Mouse (Mus musculus) adrenal gland, postnatal 25 days (tissue): ENCODE data around the gene Ldlr. TPM values are rescaled to one million over a fixed set of nuclear protein-coding genes. Genes with fewer than 3 reads are reported as not detected.
"Not testable (repeated sequence)": the region's sequence is repeated elsewhere in the genome, so short reads cannot be mapped to it uniquely, and the experiment has no call there.

Source experiments
- DNase-seq: peaks from one replicate; pipeline ENCODE4 v3.0.0; 2021; ENCODE audit warnings: mixed read lengths
- total RNA-seq: library from RNA; stranded (reverse); gene quantifications from 2 replicates; pipeline ENCODE4 v1.2.3, GENCODE M21; 2021

Gene Ldlr
- total RNA-seq, 1 experiment from 2014 or later = 126 TPM

- no peak for DNase-seq
Observed at GRCm38 (mm10) chr9:21788234-21788633, 65.0 kb downstream of the Ldlr start.

- peak; percentile 86 for DNase-seq
Observed at GRCm38 (mm10) chr9:21791861-21792260, 68.6 kb downstream of the Ldlr start.

- peak; percentile 50 for DNase-seq
Observed at GRCm38 (mm10) chr9:21792644-21793043, 69.4 kb downstream of the Ldlr start.

DNA sequence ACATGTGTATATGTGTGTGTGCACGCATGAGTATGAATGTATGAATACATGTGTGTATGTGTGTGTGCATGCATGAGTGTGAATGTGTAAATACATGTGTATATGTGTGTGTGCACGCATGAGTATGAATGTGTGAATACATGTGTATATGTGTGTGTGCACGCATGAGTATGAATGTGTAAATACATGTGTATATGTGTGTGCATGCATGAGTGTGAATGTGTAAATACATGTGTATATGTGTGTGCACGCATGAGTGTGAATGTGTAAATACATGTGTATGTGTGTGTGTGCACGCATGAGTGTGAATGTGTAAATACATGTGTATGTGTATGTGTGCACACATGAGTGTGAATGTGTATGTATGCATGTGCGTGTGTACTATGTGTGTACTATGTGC is 70.2 kb downstream of the Ldlr start:
- DNase-seq = not testable (repeated sequence)

DNA sequence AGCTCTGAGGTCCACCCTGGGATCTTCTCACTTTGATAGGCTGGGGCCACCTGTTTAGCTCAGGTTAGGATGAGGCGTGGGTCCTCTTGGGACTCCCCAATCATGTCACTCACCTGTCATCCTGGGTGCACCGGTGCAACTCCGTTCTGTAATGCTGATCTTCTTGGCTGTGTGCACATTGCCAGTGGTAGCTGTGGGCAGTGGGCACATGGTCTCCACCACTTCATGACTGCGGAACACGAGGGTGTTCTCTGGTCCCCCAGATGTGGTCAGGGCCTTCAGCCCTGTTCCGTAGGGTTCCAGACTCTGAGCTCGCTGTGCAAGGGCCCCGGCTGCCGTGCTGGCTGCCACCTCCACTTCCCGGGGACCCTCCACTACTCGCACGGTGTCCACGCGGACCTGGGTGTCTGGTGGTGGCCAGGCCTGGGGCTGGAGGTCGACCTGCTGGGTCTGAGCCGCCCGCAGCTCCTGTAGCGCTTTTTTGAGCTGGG is 71.1 kb downstream of the Ldlr start:
- DNase-seq = no peak

- no peak for DNase-seq
Observed at GRCm38 (mm10) chr9:21794925-21795324, 71.6 kb downstream of the Ldlr start.

- no peak for DNase-seq
Observed at GRCm38 (mm10) chr9:21795579-21795978, 72.3 kb downstream of the Ldlr start.

GRCm38 (mm10) chr9:21796259-21796658 is 73.0 kb downstream of the Ldlr start:
- no peak for DNase-seq

GRCm38 (mm10) chr9:21796919-21797318 is 73.6 kb downstream of the Ldlr start:
- DNase-seq = no peak

- peak; percentile 71 for DNase-seq
Observed at GRCm38 (mm10) chr9:21797921-21798344, 74.7 kb downstream of the Ldlr start.

- peak; percentile 92 for DNase-seq
Observed at GRCm38 (mm10) chr9:21798345-21799009, 75.2 kb downstream of the Ldlr start, which contains the start of gene Kank2. Gene Kank2, minus strand, starts transcription at chr9:21798744.

DNA sequence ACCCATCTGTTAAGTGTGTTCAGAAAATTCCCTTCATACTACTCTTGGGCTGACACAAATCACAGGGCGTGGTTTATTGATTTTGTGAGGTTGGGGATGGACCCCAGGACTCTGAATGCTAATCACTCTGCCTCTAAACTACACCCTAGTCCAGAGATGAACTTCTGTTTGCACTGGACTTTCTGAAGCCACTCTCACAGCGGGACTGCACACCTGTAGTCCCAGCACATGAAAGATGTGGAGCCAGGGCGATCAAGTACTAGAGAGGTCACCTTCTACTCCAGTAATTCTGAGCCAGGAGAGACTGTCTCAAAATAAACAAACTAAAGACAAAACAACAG is 75.7 kb downstream of the Ldlr start:
- no peak for DNase-seq

Other genes with a start within 250 kb of the Ldlr start
- 26.8 and 37.1 TPM in 2 replicates for gene Tmed1, start 213.2 kb upstream of the Ldlr start, total RNA-seq
- gene AB124611, start 197.3 kb upstream of the Ldlr start, total RNA-seq = 1.3 TPM in 1 of 2 replicates, not detected in the other
- 45.6 and 54.0 TPM in 2 replicates for gene Carm1, start 176.6 kb upstream of the Ldlr start, total RNA-seq
- gene Timm29, start 130.8 kb upstream of the Ldlr start, total RNA-seq = 58.2 and 62.6 TPM in 2 replicates
- 27.5 and 40.2 TPM in 2 replicates for gene Yipf2, start 130.7 kb upstream of the Ldlr start, total RNA-seq
- 87.3 and 87.4 TPM in 2 replicates for gene Smarca4, start 107.3 kb upstream of the Ldlr start, total RNA-seq
- gene Spc24, start 36.8 kb downstream of the Ldlr start, total RNA-seq = 4.7 and 5.6 TPM in 2 replicates
- 37.3 and 46.2 TPM in 2 replicates for gene Kank2, start 75.3 kb downstream of the Ldlr start, total RNA-seq
- 4.5 and 17.1 TPM in 2 replicates for gene Angptl8, start 112.0 kb downstream of the Ldlr start, total RNA-seq
- gene Dock6, start 129.2 kb downstream of the Ldlr start, total RNA-seq = 45.6 and 46.0 TPM in 2 replicates
- 36.3 and 71.9 TPM in 2 replicates for gene Rab3d, start 194.7 kb downstream of the Ldlr start, total RNA-seq
- gene Ccdc159, start 204.0 kb downstream of the Ldlr start, total RNA-seq = 13.6 and 19.1 TPM in 2 replicates
- gene Tmem205, start 204.1 kb downstream of the Ldlr start, total RNA-seq = 471 and 609 TPM in 2 replicates
- gene Plppr2, start 213.6 kb downstream of the Ldlr start, total RNA-seq = 35.6 and 40.5 TPM in 2 replicates
- 14.0 and 19.4 TPM in 2 replicates for gene Swsap1, start 232.3 kb downstream of the Ldlr start, total RNA-seq
- gene Epor, start 240.0 kb downstream of the Ldlr start, total RNA-seq = 1.6 and 1.8 TPM in 2 replicates